Mouse (Mus musculus): ENCODE measurements around the gene Apol6. TPM values are rescaled to one million over a fixed set of nuclear protein-coding genes. Genes with fewer than 3 reads are reported as not detected.

Apol6 gene
- polyA plus RNA-seq, 1 experiment, result 0.39 TPM

DNA sequence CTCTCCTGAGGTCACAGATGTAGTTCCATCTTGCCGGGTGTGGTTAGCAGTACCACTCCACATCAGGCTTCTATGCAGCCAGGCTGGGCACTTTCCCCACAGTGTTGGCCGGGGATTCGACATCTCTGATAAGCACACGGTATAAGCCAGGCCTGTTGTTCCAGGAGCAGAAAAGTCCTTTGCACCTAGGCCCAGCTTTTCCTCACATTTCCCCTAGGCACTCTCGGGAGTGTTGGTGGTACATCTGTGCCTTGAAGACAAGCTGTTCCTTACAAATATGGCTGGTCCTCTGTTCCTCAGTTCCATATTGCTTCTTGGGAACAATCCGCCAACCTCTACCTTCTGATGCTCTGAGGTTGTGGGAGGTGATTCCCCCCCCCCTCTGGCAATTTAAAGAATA is 21.7 kb downstream of the Apol6 start:
- TF ChIP-seq CTCF (IDR thresholded peaks at IDR 0.05; ENCODE audit: extremely low read depth, insufficient read length, insufficient replicate concordance, low read depth, low read length) (no peak), POLR2A (IDR thresholded peaks at IDR 0.05; ENCODE audit: low read depth, low read length) (no peak)
- WGBS, result 54% methylated on average over 6 of the region's 6 CpGs
- Histone ChIP-seq H3K4me3 (ENCODE audit: low read depth, low read length) (no peak overlapping the region), H3K36me3 (ENCODE audit: control insufficient read depth, insufficient read depth, low read length) (no peaks in the 10 kb centered on the region), H3K27ac (ENCODE audit: insufficient read depth, low read depth, low read length) (no peak overlapping the region), H3K4me1 (ENCODE audit: control insufficient read depth, insufficient read depth, insufficient read length, low read length) (peaks cover 3% of the 10 kb centered on the region), H3K27me3 (ENCODE audit: control insufficient read depth, insufficient read depth, low read length) (no peaks in the 10 kb centered on the region)

DNA sequence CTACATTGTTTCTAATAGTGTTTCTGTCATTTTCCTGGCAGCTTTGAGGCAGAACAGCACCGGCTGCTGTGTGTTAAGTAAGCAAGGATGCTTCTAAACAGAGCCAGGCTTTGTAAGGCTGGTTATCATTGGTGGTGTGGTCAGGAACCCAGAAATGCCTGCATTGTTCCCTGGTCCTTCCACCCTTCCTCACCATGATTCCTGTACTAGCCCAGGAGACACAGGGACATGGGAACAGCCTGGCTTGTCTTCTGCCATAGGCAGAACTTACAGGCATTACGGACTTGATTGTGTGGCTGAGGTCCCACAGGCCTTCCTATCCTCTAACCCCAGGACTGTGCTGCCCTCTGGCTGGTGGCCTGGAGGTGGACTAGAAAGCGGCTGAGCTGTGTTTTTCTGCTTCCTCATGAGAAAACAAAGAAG is 23.9 kb downstream of the Apol6 start:
- Histone ChIP-seq H3K27ac (ENCODE audit: insufficient read depth, low read depth, low read length) (no peak overlapping the region), H3K4me1 (ENCODE audit: control insufficient read depth, insufficient read depth, insufficient read length, low read length) (peaks cover 7% of the 10 kb centered on the region), H3K36me3 (ENCODE audit: control insufficient read depth, insufficient read depth, low read length) (no peaks in the 10 kb centered on the region), H3K27me3 (ENCODE audit: control insufficient read depth, insufficient read depth, low read length) (no peaks in the 10 kb centered on the region), H3K4me3 (ENCODE audit: low read depth, low read length) (no peak overlapping the region)
- TF ChIP-seq POLR2A (IDR thresholded peaks at IDR 0.05; ENCODE audit: low read depth, low read length), result no peak
- 0 out of 2 replicates have a peak, but pooled peaks have one; percentile 6 for TF ChIP-seq CTCF (IDR thresholded peaks at IDR 0.05; ENCODE audit: extremely low read depth, insufficient read length, insufficient replicate concordance, low read depth, low read length)
- WGBS, result 73% methylated on average over 3 of the region's 3 CpGs

DNA sequence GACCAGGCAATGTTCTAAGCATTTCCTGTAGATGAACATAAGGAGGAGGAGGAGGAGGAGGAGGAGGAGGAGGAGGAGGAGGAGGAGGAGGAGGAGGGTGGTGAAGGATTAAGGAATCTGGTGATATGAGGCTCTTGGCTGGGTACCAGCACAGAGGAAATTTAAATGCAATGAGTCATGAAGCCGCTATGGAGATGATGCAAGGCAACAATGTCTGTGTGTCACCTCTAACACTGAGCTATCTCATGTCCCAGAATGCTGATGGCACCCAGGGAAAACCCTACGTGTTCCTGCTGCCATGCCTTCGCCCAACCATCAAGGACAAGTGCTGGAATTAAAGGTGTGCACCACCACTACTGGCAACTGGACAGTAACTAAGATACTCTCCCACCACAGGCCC is 24.5 kb downstream of the Apol6 start:
- no peaks in the 10 kb centered on the region for H3K36me3 ChIP-seq (ENCODE audit: control insufficient read depth, insufficient read depth, low read length)
- H3K4me1 ChIP-seq (ENCODE audit: control insufficient read depth, insufficient read depth, insufficient read length, low read length), result peaks cover 8% of the 10 kb centered on the region
- H3K4me3 ChIP-seq (ENCODE audit: low read depth, low read length), result no peak overlapping the region
- TF ChIP-seq CTCF (IDR thresholded peaks at IDR 0.05; ENCODE audit: extremely low read depth, insufficient read length, insufficient replicate concordance, low read depth, low read length) (no peak), POLR2A (IDR thresholded peaks at IDR 0.05; ENCODE audit: low read depth, low read length) (no peak)
- H3K27ac ChIP-seq (ENCODE audit: insufficient read depth, low read depth, low read length), result no peak overlapping the region
- WGBS, result 75% methylated on average over 3 of the region's 3 CpGs
- no peaks in the 10 kb centered on the region for H3K27me3 ChIP-seq (ENCODE audit: control insufficient read depth, insufficient read depth, low read length)

DNA sequence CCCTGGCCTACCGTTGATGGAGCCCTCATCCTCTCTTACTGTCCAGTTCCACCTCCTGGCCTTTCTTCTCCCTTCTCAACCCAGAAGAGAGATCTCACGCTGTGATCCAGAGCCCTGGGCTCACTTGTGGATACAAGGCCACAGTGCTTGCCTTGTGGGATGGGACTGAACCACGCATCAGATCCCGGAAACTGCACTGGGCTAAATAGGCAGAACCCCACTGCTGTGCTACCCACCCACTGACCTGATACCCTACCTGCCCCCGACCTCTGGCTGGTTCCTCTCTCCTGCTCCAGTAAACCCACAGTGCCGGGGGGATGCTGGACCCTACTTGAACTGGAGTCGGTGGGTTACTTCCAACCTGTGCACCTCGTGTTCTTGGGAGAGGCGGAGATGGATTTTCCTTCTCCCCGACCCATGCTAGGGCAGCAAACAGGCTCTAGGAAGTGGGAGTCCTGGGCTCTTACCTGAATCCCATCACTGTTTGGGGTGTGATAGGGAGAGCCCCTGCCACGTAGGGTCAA is 26.3 kb downstream of the Apol6 start:
- Histone ChIP-seq H3K27me3 (ENCODE audit: control insufficient read depth, insufficient read depth, low read length) (no peaks in the 10 kb centered on the region), H3K36me3 (ENCODE audit: control insufficient read depth, insufficient read depth, low read length) (no peaks in the 10 kb centered on the region), H3K4me3 (ENCODE audit: low read depth, low read length) (no peak overlapping the region), H3K4me1 (ENCODE audit: control insufficient read depth, insufficient read depth, insufficient read length, low read length) (peaks cover 6% of the 10 kb centered on the region; the same call in 1 of the 2 replicates), H3K27ac (ENCODE audit: insufficient read depth, low read depth, low read length) (no peak overlapping the region)
- TF ChIP-seq POLR2A (IDR thresholded peaks at IDR 0.05; ENCODE audit: low read depth, low read length), result no peak
- TF ChIP-seq CTCF (IDR thresholded peaks at IDR 0.05; ENCODE audit: extremely low read depth, insufficient read length, insufficient replicate concordance, low read depth, low read length), result no peak
- WGBS, result 87% methylated on average over 11 of the region's 11 CpGs

DNA sequence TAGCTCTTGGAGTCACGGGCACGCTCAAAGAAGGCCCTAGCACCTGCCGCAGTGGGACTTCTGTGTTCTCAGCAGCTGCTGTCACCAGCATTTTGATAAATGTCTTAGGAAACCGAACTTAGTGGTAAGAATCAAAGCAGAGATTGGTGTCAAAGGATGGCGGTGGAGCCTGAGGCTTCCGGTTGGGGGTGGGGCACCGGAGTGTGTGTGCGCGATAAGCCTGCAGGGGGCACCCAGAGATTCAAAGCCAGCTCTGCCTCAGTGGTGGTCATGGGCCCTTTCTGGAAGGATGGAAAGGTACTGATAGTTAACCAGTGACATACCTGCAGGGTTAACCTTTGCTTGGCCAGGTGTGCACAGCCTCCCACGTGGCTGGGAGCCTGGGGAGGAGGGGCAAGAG is 27.0 kb downstream of the Apol6 start:
- H3K4me1 ChIP-seq (ENCODE audit: control insufficient read depth, insufficient read depth, insufficient read length, low read length), result peaks cover 6% of the 10 kb centered on the region; the same call in 1 of the 2 replicates
- H3K27ac ChIP-seq (ENCODE audit: insufficient read depth, low read depth, low read length), result no peak overlapping the region
- WGBS, result 16% methylated on average over 10 of the region's 10 CpGs
- H3K4me3 ChIP-seq (ENCODE audit: low read depth, low read length), result no peak overlapping the region
- TF ChIP-seq POLR2A (IDR thresholded peaks at IDR 0.05; ENCODE audit: low read depth, low read length), result no peak
- TF ChIP-seq CTCF (IDR thresholded peaks at IDR 0.05; ENCODE audit: extremely low read depth, insufficient read length, insufficient replicate concordance, low read depth, low read length), result no peak
- no peaks in the 10 kb centered on the region for H3K27me3 ChIP-seq (ENCODE audit: control insufficient read depth, insufficient read depth, low read length)
- H3K36me3 ChIP-seq (ENCODE audit: control insufficient read depth, insufficient read depth, low read length), result no peaks in the 10 kb centered on the region

DNA sequence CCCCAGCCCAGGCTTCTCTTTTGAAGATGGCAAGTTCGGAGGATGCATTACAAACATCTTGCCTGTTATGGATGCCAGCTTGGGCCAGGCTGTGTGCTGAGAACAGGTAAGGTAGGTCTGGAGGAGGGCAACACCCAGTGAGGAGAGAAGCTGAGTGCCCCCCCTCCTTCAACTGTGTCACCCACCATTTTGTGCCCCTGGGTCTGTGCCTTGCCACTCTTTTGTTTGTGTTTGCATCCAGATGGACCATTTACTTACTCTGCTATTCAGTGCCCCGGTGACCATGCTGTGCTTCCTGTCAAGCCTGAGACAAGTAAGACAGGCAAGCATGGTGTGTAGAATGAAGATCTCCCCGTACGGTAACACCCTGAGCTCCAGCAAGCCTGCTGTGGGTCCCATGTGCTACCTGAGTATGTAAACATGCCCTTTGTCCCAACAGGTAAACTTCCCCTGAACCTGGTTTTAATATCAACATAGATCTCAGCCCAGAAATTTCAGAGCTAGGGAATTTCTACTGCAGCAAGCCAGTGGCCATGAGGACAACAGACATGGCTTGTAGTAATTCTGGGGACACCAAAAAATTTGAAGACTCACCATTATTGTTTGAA is 28.1 kb downstream of the Apol6 start:
- H3K27ac ChIP-seq (ENCODE audit: insufficient read depth, low read depth, low read length), result no peak overlapping the region
- H3K4me3 ChIP-seq (ENCODE audit: low read depth, low read length), result no peak overlapping the region
- H3K4me1 ChIP-seq (ENCODE audit: control insufficient read depth, insufficient read depth, insufficient read length, low read length), result peaks cover 6% of the 10 kb centered on the region; the same call in 1 of the 2 replicates
- H3K27me3 ChIP-seq (ENCODE audit: control insufficient read depth, insufficient read depth, low read length), result no peaks in the 10 kb centered on the region
- H3K36me3 ChIP-seq (ENCODE audit: control insufficient read depth, insufficient read depth, low read length), result no peaks in the 10 kb centered on the region
- TF ChIP-seq CTCF (IDR thresholded peaks at IDR 0.05; ENCODE audit: extremely low read depth, insufficient read length, insufficient replicate concordance, low read depth, low read length) (no peak), POLR2A (IDR thresholded peaks at IDR 0.05; ENCODE audit: low read depth, low read length) (no peak)
- WGBS, result 34% methylated on average over 4 of the region's 4 CpGs

DNA sequence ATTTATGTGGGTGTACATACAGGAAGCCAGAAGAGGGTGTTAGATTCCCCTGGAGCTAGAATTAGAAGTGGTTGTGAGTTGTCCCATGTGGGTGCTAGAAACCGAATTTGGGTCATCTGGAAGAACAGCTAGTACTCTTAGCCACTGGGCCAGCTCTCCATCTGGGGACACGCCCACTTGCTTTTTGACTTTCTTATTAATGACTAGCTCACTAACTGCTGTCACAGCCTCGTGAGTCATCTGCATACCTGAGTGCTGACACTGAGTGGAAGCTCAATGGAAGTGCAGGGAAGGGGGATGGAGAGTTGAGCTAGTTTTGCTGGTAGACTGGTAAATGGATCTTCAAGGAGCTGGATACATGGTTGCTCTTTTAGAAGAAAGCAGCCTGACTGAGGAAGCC is 32.0 kb downstream of the Apol6 start:
- TF ChIP-seq CTCF (IDR thresholded peaks at IDR 0.05; ENCODE audit: extremely low read depth, insufficient read length, insufficient replicate concordance, low read depth, low read length) (no peak), POLR2A (IDR thresholded peaks at IDR 0.05; ENCODE audit: low read depth, low read length) (no peak)
- Histone ChIP-seq H3K27me3 (ENCODE audit: control insufficient read depth, insufficient read depth, low read length) (no peaks in the 10 kb centered on the region), H3K36me3 (ENCODE audit: control insufficient read depth, insufficient read depth, low read length) (peaks cover 7% of the 10 kb centered on the region; the same call in 1 of the 2 replicates), H3K4me1 (ENCODE audit: control insufficient read depth, insufficient read depth, insufficient read length, low read length) (peaks cover 6% of the 10 kb centered on the region; the same call in 1 of the 2 replicates), H3K27ac (ENCODE audit: insufficient read depth, low read depth, low read length) (no peak overlapping the region), H3K4me3 (ENCODE audit: low read depth, low read length) (no peak overlapping the region)
- WGBS, result 62% methylated on average over 3 of the region's 3 CpGs

All from small intestine, adult 2 months (tissue).